Comparison of ENCODE assay signal across 8 mouse cellular contexts in the genomic region with DNA sequence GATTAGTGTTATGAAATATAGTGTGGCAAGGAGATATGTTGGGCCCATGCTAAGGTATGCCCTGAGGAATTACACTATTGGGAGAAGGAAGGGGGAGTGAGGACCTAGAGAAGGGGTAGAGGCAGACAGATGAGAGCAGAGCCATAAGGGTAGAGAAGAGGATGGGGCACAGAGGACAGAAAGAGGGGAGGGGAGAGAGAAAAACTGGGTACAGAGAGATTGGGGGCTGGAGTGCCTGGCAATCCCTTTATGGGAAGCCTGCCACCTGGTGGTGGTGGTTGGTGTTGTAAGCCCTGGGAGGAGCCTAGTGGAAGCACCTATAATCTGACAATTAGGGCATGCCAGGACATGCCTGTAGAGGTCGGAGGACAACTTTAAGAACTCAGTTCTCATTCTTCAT. TPM values are rescaled to one million over a fixed set of nuclear protein-coding genes. Genes with fewer than 3 reads are reported as not detected.
A peak's percentile ranks its signal among the peaks of the same experiment; 100 is the strongest.
DNase-seq lines count a peak whose midpoint lies in the region; ATAC-seq and TF ChIP-seq lines count a peak whose summit lies in the region.

No protein-coding gene starts in this region.

- H3K9me3 ChIP-seq in ES-E14 (ENCODE audit: control insufficient read depth, insufficient read depth, low read depth, low read length) = no peaks in the 10 kb centered on the region
- no peaks in the 10 kb centered on the region for H3K9me3 ChIP-seq in forebrain, embryonic 14.5 days (replicated peaks; ENCODE audit: control insufficient read depth, low read length)
- H3K9me3 ChIP-seq in hindbrain, embryonic 11.5 days (ENCODE audit: control insufficient read depth, low read length) = no peaks in the 10 kb centered on the region

- in situ Hi-C loops in ES-E14 (cut with MboI; ENCODE audit: low sequenced_read_pairs in 2 of 2, unreplicated experiment in 2 of 2) = no loop called here

- H3K4me3 ChIP-seq in ES-E14 (ENCODE audit: insufficient read depth in 1 of 2, low read depth in 1 of 2, low read length in 2 of 2, poor library complexity in 1 of 2, severe bottlenecking in 1 of 2) = no peak overlapping the region
- H3K4me3 ChIP-seq in forebrain, embryonic 14.5 days (ENCODE audit: low read depth, low read length) = no peak overlapping the region
- H3K4me3 ChIP-seq in hindbrain, embryonic 11.5 days (ENCODE audit: low read depth, low read length) = no peak overlapping the region

- 25% methylated on average over 1 of the region's 1 CpGs for WGBS in forebrain, embryonic 14.5 days
- WGBS in hindbrain, embryonic 11.5 days = 4% methylated on average over 1 of the region's 1 CpGs

- no peaks in the 10 kb centered on the region for H3K27me3 ChIP-seq in forebrain, embryonic 14.5 days (replicated peaks; ENCODE audit: control insufficient read depth, insufficient read depth, low read length)
- H3K27me3 ChIP-seq in hindbrain, embryonic 11.5 days (ENCODE audit: control insufficient read depth, insufficient read depth, low read length) = no peaks in the 10 kb centered on the region

- no peak overlapping the region for H3K4me2 ChIP-seq in forebrain, embryonic 14.5 days (ENCODE audit: low read length)
- H3K4me2 ChIP-seq in hindbrain, embryonic 11.5 days (replicated peaks; ENCODE audit: low read depth, low read length) = no peak overlapping the region

- H3K4me1 ChIP-seq in ES-E14 (ENCODE audit: control insufficient read depth in 2 of 2, insufficient read depth in 2 of 2, low read length in 2 of 2, poor library complexity in 1 of 2) = peaks cover 0 to 3% of the 10 kb centered on the region in 2 experiments; a peak in 1 of 4 replicates
- no peaks in the 10 kb centered on the region for H3K4me1 ChIP-seq in forebrain, embryonic 14.5 days (ENCODE audit: control insufficient read depth, insufficient read depth, low read length)
- H3K4me1 ChIP-seq in hindbrain, embryonic 11.5 days (replicated peaks; ENCODE audit: control insufficient read depth, insufficient read depth, low read length) = no peaks in the 10 kb centered on the region

- no peaks in the 10 kb centered on the region for H3K36me3 ChIP-seq in ES-E14 (ENCODE audit: control insufficient read depth, insufficient read depth, low read length, poor library complexity, severe bottlenecking)
- peaks cover 17% of the 10 kb centered on the region for H3K36me3 ChIP-seq in forebrain, embryonic 14.5 days (ENCODE audit: control insufficient read depth, insufficient read depth, low read length)
- no peaks in the 10 kb centered on the region for H3K36me3 ChIP-seq in hindbrain, embryonic 11.5 days (ENCODE audit: control insufficient read depth, insufficient read depth, low read length)

- peak; percentile 65 for DNase-seq in ES-E14 (ENCODE audit: low read depth, low spot score)
- peak; percentile 74 for DNase-seq in c-Kit-positive CD71-positive TER-119-negative erythroid progenitor cells, embryonic 14.5 days (ENCODE audit: low read depth)
- peak; percentile 81 for DNase-seq in forebrain, embryonic 14.5 days (ENCODE audit: low spot score)
- peak; percentile 90 for DNase-seq in hindbrain, embryonic 11.5 days (ENCODE audit: low spot score)
- peak; percentile 86 for DNase-seq in layer of hippocampus, adult 9-10 months (ENCODE audit: low spot score)
- peak; percentile 88 for DNase-seq in lung, postnatal 10 days
- peak; percentile 69 for DNase-seq in ovary, postnatal 14 days (ENCODE audit: low spot score)
- peak; percentile 85 for DNase-seq in thymus, postnatal 0 days (ENCODE audit: low spot score)

- H3K27ac ChIP-seq in ES-E14 (ENCODE audit: insufficient read depth, low read depth, low read length, poor library complexity, severe bottlenecking) = no peak overlapping the region
- H3K27ac ChIP-seq in forebrain, embryonic 14.5 days (ENCODE audit: low read depth, low read length) = no peak overlapping the region
- no peak overlapping the region for H3K27ac ChIP-seq in hindbrain, embryonic 11.5 days (ENCODE audit: low read depth, low read length)

- H3K9ac ChIP-seq in ES-E14 (ENCODE audit: insufficient read depth, low read depth, low read length, poor library complexity, severe bottlenecking) = no peak overlapping the region
- H3K9ac ChIP-seq in forebrain, embryonic 14.5 days (ENCODE audit: low read length) = no peak overlapping the region
- H3K9ac ChIP-seq in hindbrain, embryonic 11.5 days (ENCODE audit: low read depth, low read length) = no peak overlapping the region

- ATAC-seq in forebrain, embryonic 14.5 days = peak; percentile 78
- ATAC-seq in hindbrain, embryonic 11.5 days (ENCODE audit: low FRiP score) = peak; percentile 64

TF ChIP-seq in ES-E14, 5 proteins besides CTCF, POLR2A, EP300 and RAD21:
- TF ChIP-seq ZC3H11A (IDR thresholded peaks at IDR 0.05; ENCODE audit: borderline replicate concordance, low read depth, low read length) (peak; percentile 29; the same call in 1 of the 2 replicates), ZNF384 (IDR thresholded peaks at IDR 0.05; ENCODE audit: low read depth, low read length) (no peak), MAFK (IDR thresholded peaks at IDR 0.05; ENCODE audit: insufficient read depth, low read depth, low read length) (no peak), CHD2 (IDR thresholded peaks at IDR 0.05; ENCODE audit: low read depth, low read length) (no peak), HCFC1 (IDR thresholded peaks at IDR 0.05; ENCODE audit: borderline replicate concordance, insufficient read depth, low read length) (no peak)

RNA-seq across cellular contexts. Expression of a gene that starts 39.4 kb away (rescaled TPM):
- total RNA-seq in ES-E14 (2012; rRNA removed) = 6.2 and 9.7 TPM in 2 replicates
- 8.5 and 8.6 TPM in 2 replicates for polyA plus RNA-seq in forebrain, embryonic 14.5 days (2014; fragmentation: Nextera tagmentation; extraction: Ambion mirVana)
- 15.1 and 15.3 TPM in 2 replicates for polyA plus RNA-seq in hindbrain, embryonic 11.5 days (2014; fragmentation: Nextera tagmentation; extraction: Ambion mirVana)
- polyA plus RNA-seq in thymus, postnatal 0 days (2015; fragmentation: Nextera tagmentation; extraction: Ambion mirVana) = 8.1 and 9.4 TPM in 2 replicates

RNA-seq across cellular contexts. Expression of a gene that starts 47.0 kb away (rescaled TPM):
- 7.3 and 7.8 TPM in 2 replicates for total RNA-seq in ES-E14 (2012; rRNA removed)
- 3.5 and 4.6 TPM in 2 replicates for polyA plus RNA-seq in forebrain, embryonic 14.5 days (2014; fragmentation: Nextera tagmentation; extraction: Ambion mirVana)
- polyA plus RNA-seq in hindbrain, embryonic 11.5 days (2014; fragmentation: Nextera tagmentation; extraction: Ambion mirVana) = 6.5 and 12.0 TPM in 2 replicates
- polyA plus RNA-seq in thymus, postnatal 0 days (2015; fragmentation: Nextera tagmentation; extraction: Ambion mirVana) = 3.7 and 5.9 TPM in 2 replicates
